Mouse (Mus musculus): ENCODE results near the gene Ring1. TPM values are rescaled to one million over a fixed set of nuclear protein-coding genes. Genes with fewer than 3 reads are reported as not detected.

The Ring1 gene
- 1 to 10 TPM; 2.2 to 2.3 TPM for polyA plus RNA-seq (2017; shearing (Covaris generic))

DNA sequence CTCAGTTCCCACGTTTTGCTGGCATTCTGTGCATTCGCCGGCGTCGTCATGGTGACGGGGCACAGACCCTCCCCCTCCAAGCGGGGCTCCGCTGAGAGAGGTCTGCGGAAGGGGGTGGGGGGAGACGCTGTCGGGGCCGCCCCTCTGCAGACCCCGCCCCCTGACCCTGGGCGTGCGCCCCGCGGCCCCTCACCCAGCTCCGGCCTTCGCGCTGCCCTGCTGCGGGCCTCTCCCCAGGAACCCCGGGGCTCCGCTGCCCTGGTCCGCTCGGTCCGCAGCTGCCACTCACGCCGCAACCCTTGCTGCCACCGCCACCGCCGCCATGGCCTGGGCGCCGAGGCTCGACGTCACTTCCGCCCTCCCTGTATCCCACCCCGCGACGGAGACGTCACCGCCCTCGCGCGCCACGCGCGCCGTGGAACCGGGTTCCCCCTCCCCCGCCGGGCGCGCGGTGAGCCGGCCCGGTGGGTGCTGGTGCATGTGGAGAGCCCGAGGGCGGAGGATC lies at the start of gene Ring1:
Gene Ring1, minus strand, starts transcription at position 364 of the 505 bp plus-strand sequence.
- ATAC-seq: peak; percentile 61

DNA sequence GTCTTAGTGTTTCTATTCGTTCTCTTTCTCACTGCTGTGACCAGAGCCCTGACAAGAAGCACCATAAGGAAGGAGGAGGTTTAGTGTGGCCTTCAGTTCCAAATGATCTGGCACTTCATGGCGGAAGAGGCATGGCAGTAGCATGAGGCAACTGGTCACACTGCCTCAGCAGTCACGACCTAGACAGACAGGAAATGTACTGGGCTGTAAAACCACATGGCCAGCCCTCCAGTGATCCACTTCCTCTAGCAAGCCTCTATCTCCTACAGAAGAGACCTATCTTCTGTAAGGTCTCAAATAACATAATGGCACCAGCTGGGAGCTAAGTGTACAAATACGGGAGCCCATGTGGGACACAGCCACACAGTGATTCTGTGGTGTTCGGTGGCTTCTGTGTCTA lies 47.6 kb upstream of the Ring1 start:
- peak; percentile 45 for ATAC-seq

DNA sequence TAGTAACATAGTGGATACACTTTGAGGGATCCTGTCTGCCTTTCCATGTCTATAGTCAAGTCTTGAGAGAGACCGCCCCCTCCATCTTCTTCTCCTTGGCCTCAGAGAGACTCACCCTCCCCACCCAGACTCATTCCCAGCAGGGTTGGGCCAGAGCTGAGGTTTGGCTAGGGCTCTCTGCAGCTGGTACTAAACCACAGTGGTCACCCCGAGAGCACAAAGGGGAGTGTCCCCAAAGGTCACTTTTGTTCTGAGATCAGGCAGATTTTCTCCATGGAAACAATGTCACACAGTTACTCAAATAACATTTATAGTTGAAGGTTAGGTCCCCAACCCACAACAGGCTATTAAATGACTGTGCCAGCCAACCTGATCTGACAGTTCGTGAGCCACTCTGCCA lies 44.4 kb upstream of the Ring1 start:
- ATAC-seq: no peak

DNA sequence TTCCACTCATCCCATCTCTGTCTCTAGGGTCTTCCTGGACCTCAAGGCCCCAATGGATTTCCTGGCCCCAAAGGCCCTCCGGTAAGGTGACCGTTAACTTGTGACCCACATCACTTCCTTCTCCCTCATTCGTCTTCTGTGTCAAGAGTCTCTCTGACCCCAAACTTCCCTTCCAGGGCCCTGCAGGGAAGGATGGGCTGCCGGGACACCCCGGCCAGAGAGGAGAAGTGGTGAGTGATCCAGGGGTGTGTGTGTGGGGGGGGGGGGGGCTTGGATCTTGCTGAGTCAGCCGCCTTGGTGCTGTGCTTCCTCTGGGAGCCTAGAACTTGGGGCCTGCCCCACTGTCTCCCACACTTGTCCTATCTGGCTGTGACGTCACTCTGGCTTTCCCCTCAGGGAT lies 32.7 kb upstream of the Ring1 start:
- ATAC-seq: no peak

DNA sequence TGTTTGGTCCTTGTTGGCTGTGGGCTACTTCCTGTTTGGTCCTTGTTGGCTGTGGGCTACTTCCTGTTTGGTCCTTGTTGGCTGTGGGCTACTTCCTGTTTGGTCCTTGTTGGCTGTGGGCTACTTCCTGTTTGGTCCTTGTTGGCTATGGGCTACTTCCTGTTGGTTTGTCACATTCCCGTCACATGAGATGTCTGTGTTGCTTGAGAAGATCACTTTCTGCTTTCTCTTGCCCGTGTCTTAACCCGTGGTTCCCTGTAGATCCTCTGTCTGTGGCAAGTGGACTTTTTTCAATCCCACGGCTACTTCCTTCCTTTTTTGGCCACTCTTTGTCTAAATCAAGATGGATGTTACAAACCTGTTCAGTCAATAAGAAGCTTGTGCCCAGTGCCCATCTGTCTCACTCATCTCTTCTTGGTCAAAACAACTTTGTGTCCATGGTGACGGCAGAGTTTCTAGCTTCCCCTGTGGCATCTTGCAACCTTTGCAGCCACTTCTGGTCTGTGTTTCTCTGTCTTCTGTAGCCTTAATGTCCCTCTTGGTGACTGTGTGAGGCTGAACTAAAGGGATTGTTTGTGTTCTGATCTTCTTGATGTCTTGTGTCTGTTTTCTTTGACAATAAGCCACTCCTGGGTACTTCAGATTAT lies 23.0 kb upstream of the Ring1 start:
- peak; percentile 45 for ATAC-seq

DNA sequence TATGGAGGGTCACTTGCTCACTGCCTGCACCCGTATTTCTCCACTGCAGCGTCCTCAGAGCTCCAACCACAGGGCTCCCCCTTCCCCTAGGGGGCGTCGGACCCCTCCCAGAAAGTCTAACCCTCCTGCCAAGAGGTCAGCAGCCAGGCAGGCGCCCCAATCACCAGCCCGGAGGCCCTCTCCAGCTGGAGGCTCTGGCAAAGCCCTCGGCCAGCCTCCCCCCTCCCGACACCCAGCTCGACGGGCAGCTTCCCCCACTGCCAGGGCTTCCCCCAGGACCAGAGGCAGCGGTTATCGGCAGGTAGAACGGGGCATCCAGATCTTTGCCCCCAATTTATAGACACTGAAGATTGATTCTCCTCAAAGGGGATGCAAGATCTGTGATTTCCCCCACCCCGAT lies 21.5 kb upstream of the Ring1 start:
- ATAC-seq: no peak

DNA sequence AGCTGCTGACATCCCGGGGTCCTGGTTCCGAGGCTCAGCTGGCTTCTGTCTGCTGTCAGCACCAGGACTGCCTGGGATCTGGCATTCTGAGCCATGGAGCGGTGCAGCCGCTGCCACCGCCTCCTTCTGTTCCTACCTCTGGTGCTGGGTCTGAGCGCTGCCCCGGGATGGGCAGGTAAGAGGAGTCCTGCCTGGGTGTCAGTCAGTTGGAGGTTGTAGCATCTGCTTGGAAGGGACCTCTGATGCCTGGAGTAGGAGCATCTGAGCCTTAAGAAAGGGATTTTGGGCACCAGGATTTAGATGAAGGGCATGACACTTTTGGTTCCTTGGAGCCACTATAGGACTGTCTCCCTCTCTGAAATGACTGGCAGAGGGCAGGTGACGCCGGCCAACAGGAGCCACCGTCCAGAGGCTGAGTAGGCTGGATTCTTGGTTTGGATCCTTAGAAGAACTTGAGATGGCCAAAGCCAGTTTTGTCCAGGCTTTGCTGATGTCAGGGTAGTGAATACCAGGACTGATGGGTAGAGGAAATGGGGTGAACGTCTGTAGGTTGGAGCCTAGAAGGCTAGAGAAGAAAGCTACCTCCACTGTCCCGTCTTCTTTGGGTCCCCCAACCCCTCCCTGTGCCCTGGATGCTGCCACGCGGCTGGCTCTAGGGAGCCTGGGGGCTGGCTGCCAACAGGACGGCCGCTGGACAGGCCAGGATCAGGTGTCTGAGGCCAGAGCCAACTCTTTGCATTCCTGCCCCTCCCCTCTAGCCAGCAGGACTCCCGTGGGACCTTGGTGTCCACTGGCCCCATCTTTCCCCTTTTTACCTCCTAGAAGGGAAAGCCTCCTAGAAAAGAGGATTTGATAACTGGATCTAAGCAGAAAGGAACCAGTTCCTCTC lies 15.3 kb upstream of the Ring1 start:
- ATAC-seq: no peak

DNA sequence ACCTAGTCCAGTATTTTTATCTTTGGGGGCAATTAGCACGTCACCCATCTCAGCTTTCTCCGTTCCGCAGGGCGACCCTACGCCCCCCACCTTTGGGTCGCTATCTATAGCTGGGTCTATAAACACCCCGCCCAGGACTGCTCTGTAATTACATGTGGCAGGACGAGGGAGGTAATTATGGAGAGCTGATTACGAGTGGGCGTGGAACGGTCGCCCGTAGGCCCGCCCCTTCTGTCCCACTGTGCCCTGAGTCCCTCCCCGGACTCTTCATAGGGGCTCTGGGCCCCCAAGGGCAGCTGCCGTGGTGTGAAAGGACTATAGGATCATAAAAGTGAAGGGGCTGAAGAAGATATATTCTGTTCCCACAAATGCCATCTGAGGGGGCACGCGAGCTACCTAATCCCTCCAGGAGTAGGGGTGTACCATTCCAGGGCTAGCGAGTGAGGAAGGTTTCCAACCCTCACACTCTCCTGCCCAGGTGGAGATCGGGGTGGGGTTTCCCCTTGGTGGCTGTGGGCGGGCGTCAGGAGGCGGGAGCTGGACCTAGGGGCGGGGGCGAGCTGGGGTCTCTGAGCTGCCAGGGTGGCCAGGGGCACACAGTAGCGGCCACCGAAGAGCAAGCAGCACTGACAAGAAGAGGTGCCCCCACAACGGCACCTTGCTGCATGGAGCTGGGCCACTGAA lies 14.5 kb upstream of the Ring1 start, which contains the start of gene Col11a2:
Gene Col11a2, plus strand, starts transcription at position 560 of the 684 bp plus-strand sequence.
- ATAC-seq: no peak

DNA sequence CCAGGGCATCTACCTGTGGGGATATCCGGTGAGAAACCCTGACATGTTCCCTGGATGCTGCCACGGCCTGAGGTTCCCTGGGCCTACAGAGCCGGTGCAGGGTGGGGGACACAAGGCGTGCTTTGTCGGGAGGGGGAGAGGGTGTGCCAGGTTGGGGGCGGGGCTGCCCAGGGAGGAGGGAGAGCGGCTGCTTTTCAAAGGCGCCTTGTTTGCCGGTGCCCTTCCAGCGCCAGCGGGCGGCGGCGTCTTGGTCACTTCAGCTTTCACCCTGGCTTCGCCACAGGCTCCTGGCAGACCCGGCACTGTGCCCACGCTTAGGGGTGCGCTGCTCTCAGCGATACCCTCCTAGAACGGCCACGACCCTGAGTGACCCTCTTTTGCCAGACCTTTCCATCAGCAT lies 14.0 kb upstream of the Ring1 start:
- ATAC-seq: no peak

DNA sequence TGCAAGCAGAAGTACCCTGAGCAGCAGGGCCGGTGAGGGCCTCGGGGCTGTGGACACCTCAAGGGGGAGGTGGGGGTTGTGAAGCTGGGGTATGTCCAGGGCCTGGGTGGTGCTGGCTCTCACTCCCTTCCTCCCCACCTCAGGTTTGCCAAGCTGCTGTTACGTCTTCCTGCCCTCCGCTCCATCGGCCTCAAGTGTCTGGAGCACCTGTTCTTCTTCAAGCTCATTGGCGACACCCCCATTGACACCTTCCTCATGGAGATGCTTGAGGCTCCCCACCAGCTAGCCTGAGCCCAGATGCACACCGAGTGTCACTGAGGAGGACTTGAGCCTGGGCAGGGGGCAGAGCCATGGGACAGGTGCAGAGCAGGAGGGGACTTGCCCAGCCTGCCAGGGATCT lies 12.8 kb upstream of the Ring1 start:
- ATAC-seq: no peak

DNA sequence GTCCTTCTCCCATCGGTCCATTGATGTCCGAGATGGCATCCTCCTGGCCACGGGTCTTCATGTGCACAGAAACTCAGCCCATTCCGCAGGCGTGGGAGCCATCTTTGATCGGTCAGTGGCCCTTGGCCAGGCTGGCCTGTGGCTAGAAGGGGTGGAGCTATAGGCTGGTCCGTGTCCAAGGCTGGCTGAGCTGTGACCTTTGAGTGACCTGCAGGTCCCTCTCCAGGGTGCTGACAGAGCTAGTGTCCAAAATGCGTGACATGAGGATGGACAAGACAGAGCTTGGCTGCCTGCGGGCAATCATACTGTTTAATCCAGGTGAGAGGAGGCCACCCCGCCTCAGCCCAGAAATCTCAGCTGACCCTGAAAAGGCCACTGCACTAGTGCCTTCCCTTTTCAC lies 12.2 kb upstream of the Ring1 start:
- no peak for ATAC-seq

DNA sequence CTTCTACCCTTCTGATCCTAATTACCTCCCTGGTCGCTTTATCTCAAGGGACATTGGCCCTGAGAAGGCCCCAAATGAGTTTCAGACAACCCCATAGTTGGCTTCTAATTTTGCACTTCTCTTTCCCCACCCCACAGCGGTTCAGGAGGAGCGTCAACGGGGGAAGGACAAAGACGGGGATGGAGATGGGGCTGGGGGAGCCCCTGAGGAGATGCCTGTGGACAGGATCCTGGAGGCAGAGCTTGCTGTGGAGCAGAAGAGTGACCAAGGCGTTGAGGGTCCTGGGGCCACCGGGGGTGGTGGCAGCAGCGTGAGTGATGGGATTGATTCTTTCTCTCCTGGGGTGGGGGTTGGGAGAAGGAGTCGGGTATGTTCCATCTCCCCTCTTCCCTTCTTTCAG lies 11.0 kb upstream of the Ring1 start:
- ATAC-seq: no peak

DNA sequence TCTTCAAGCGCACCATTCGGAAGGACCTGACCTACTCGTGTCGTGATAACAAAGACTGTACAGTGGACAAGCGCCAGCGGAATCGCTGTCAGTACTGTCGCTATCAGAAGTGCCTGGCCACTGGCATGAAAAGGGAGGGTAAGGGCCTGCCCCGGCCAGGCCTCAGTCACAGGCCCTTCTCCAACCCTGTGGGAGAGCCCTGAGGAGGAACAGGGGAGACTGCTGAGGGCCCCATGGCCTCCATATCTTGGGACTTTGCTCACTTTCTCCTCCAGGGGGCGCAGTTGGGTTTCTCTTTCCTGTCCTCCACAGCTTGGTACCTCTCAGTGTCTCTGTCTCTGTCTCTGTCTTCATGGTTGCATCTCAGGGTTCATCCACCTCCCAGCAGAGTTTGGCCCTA lies 9.6 kb upstream of the Ring1 start:
- ATAC-seq: no peak

DNA sequence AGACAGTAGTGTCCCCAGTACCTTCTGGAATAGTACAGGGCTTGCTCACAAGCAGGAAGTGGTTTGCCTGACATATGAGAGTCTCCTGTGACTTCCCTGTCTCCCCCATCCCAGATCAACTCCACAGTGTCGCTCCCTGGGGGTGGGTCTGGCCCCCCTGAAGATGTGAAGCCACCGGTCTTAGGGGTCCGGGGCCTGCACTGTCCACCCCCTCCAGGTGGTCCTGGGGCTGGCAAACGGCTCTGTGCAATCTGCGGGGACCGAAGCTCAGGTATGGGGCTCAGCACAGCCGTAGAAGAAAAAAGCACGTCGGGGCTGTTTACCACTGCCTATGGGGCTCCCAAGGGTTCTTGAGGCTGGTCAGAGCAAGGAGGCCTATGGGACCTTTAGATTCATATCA lies 9.0 kb upstream of the Ring1 start:
- ATAC-seq: no peak

DNA sequence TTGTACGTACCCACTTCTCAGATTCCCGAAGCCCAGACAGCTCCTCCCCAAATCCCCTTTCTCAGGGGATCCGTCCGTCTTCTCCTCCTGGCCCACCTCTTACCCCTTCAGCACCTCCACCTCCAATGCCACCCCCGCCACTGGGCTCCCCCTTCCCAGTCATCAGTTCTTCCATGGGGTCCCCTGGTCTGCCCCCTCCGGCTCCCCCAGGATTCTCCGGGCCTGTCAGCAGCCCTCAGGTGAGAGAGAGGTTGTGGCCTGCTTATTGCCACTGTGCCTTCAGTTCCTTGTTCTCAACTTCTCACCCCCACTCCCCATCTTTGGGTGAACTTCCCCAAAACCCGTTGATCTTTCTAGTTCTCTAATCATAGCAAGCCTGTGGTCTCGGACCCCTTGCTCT lies 8.3 kb upstream of the Ring1 start:
- no peak for ATAC-seq

DNA sequence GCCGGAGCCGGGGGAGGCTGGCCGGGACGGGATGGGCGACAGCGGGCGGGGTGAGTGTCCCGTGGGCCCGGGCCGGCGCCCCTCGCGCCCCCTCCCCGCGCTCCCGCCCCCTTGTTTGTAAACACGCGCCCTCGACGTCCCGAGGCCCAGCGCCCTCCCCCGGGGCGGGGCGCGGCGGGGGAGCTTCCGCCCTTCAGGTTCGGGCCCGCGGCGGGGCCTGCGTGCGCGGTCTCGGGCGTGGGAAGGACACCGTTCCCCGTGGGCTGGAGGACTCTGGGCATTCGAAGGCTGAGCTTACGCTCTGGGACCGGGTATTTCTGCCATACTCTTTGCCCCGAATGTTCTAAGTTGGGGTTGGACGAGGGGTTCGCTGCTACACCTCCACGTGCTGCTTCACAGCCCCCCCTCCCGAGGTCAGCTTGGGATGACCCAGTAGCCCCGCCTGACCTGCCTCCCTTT lies 7.7 kb upstream of the Ring1 start:
- ATAC-seq: peak; percentile 11

DNA sequence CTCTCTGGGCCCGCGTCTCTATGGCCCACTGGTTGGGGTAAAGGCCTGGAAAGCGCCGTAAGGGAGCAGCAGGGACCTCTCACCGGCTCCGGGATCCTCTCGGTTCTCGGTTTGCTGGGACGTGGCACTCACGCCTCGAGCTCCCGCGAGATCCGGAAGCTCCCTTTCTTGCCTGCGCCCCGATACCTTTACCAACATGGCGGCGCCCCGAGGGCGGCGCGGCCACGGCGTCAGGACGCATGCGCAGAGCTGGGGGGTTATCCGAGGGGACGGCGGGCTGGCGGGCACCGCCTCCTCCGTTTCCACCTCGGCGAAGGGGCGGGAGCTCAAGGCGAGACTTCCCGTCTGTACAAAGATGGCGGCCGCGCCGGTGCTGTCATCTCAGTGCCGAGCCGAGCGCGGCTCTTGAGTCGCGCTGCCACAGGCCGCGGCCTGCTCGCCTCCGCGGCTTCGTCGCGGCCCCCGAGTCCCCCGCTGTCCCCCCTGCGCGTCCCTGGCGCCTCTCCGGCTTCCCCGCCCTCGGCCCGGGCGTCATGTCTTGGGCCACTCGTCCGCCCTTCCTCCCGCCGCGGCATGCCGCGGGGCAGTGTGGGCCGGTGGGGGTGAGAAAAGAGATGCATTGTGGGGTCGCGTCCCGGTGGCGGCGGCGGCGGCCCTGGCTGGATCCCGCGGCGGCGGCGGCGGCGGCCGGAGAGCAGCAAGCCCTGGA lies 7.1 kb upstream of the Ring1 start, which contains the start of the genes Slc39a7 and Rxrb:
Gene Slc39a7, minus strand, starts transcription at position 218 of the 709 bp plus-strand sequence.
Gene Rxrb, plus strand, starts transcription at position 348 of the 709 bp plus-strand sequence.
- ATAC-seq: peak; percentile 75

DNA sequence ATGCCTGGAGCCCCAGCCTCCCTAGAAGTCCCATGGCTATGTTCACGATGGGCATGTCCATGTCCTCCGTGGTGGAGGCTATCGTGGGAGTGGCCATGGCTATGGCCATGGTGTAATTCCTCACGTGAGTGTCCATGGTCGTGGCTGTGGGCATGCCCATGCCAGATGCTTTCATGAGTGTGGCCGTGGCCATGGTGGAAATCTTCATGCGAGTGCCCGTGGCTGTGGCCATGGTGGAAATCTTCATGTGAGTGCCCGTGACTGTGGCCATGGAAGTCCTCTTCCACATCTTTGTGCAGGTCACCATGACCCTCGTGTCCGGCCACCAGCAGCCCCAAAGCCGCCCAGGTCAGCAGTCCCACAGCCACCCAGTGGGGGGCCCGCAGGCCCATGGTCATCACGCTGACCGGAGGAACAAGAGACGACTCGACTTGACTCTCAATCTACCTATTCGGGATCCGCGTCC lies 6.4 kb upstream of the Ring1 start:
- ATAC-seq: no peak

DNA sequence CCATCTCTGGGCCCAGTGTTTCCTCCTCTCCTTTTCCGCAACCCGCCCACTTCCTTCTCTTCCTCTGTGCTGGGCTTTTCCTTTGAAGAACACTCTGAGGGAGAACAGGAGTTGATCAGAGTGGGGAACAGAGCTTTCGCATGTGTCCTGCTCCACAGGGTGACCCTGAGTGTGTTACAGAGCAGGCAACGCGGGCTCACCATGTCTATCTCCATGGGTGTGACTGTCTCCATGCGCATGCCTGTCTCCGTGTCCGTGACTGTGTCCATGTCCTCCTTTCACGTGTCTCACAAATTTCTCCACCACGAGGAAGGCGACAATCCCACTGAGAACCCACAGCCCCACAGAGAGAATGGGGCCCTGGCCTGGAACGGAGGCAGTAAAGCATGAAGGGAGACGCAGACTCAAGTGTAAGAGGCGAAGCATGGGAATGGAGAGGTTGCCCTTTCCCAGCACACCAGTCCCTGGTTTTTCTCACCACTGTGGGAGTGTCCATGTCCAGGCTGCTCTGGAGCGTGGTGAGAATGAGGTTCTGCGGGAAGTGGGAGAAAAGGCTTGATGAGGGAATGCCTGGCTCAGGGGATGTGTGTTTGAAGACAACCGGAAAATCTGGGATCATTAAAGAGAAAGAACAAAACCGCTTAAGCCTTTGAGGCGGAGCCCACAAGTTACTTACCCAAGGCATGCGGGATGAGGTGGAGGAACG lies 5.6 kb upstream of the Ring1 start:
- no peak for ATAC-seq

DNA sequence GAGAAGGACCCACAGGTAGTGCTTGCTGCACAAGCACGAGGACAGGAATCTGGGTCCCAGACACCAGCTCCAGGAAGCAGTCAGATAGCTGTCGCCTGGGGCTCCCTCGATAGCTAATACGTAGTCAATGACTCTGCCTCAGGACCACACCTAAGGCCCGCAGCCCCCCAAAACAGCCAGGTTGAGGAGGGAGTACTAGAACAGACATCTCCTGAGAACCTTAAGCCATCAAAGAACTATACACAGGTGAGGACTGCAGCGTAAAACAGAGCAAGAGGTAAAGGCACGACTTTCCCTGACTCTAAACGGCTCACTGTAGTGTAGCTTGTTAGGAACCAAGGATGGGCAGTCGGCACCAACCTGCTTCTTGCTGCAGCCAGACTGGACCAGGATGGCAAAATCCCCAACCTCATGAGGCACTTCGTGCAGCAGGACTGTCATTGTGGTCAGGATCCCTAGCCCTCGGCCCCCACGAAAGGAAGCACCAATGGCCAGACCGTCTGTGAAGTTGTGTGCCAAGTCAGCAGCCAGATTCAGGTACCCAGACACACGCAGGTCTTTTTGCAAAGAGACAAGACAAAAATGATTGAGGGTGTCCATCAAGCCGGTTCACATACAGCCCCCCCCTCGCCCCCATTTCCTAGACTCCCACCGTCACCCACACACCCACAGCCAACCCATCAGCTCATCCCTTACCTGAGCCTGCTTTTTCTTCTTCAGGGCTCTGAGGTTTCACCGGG lies 4.8 kb upstream of the Ring1 start:
- no peak for ATAC-seq

Measured in CD4-positive, CD25-positive, alpha-beta regulatory T cell, adult 4 months (primary cell).